Mouse (Mus musculus) heart, adult 2 months (tissue): Measurements from ENCODE around the gene Plekhh1. TPM values are rescaled to one million over a fixed set of nuclear protein-coding genes. Genes with fewer than 3 reads are reported as not detected.

Experiments
- DNase-seq, 2 experiments: peaks; one replicate each; pipeline ENCODE4 v3.0.0; 2021
- H3K27ac ChIP-seq: fragments of 200-600 bp; 2 replicates; pipeline ENCODE4 v1.8.1; 2022
- H3K27me3 ChIP-seq: fragments of 200-500 bp; 2 replicates; pipeline ENCODE4 v1.6.1; 2012; ENCODE audit warnings: mild to moderate bottlenecking, low read length, inconsistent platforms, mixed read lengths; ENCODE audit not compliant: control insufficient read depth, insufficient read depth
- H3K36me3 ChIP-seq: fragments of 200-500 bp; 2 replicates; pipeline ENCODE4 v1.6.1; 2012; ENCODE audit warnings: low read length, inconsistent platforms; ENCODE audit not compliant: control insufficient read depth, insufficient read depth
- H3K4me1 ChIP-seq: fragments of 200-500 bp; 2 replicates; pipeline ENCODE4 v1.6.1; 2011; ENCODE audit warnings: low read length; ENCODE audit not compliant: control insufficient read depth, insufficient read depth
- H3K4me3 ChIP-seq: fragments of 200-600 bp; 2 replicates; pipeline ENCODE4 v1.8.1; 2022
- H3K79me2 ChIP-seq: fragments of 200-500 bp; replicated peaks from 2 replicates; pipeline ENCODE4 v1.6.1; 2012; ENCODE audit warnings: mild to moderate bottlenecking, inconsistent platforms, low read length, moderate library complexity, mixed read lengths; ENCODE audit not compliant: control insufficient read depth, insufficient read depth
- H3K9ac ChIP-seq: fragments of 200-500 bp; 2 replicates; pipeline ENCODE4 v1.6.1; 2012; ENCODE audit warnings: low read depth, mild to moderate bottlenecking, control low read depth, inconsistent platforms, low read length, mixed read lengths
- CTCF ChIP-seq: fragments of 200-600 bp; IDR thresholded peaks from 2 replicates; pipeline ENCODE4 v1.8.1; 2022; ENCODE audit warnings: antibody characterized with exemption, mild to moderate bottlenecking, moderate library complexity
- EP300 ChIP-seq: fragments of 200-500 bp; IDR thresholded peaks from 2 replicates; pipeline ENCODE4 v1.6.1; 2011; ENCODE audit warnings: low read depth, low read length, control low read depth; ENCODE audit not compliant: insufficient read depth
- POLR2A ChIP-seq: fragments of 200-500 bp; IDR thresholded peaks from 2 replicates; pipeline ENCODE4 v1.6.1; 2011; ENCODE audit warnings: mild to moderate bottlenecking, low read depth, low read length, control low read depth; ENCODE audit not compliant: insufficient read depth
- WGBS: fragments of 180-500 bp; shearing (Covaris S2); methylation state at CpG from one replicate; pipeline ENCODE4 v1.1.7; 2018; 5-methylcytosine and 5-hydroxymethylcytosine counted together
- intact Hi-C: fragments of 180-260 bp; cut with DNase I; formaldehyde crosslinking; loops from one replicate; pipeline ENCODE4 v1.15.1; 2025
- polyA plus RNA-seq: library from polyadenylated mRNA; depleted of rRNA; stranded (reverse); fragments of >200 nt; gene quantifications from 2 replicates; pipeline ENCODE4 v1.2.3, GENCODE M21; 2012
- total RNA-seq, 2 experiments: library from RNA; stranded (reverse); gene quantifications; 2 replicates each; pipeline ENCODE4 v1.2.3; 2021

Plekhh1 gene
- total and polyA plus RNA-seq, 3 experiments, result 1.4 to 1.8 (median 1.7) TPM

DNA sequence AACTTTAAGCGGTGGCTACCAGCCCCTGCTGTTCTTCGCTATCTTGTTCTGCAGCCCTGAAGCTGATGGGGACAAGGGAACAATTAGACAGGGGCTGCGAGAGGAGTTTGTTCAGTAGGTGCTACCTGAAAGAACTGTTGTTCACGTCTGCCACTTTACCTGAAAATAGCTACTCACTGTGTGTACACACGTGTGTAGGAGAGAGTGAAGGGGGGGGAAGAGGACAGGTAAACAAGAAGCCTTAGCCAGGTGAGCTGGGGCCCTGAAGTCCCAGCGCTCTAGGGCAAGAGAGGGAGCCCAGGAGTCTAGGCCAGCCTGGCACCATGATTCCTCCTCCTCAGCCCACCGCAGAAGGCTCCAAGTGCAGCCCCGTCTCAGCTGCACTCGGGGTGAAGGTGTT, 31.2 kb downstream of the Plekhh1 start:
- no peak for TF ChIP-seq POLR2A
- TF ChIP-seq CTCF, result no peak
- no peak for TF ChIP-seq EP300
- 92% methylated on average over 9 of the region's 9 CpGs for WGBS
- H3K79me2 ChIP-seq, result no peaks in the 10 kb centered on the region
- intact Hi-C loops, result no loop called here
- no peaks in the 10 kb centered on the region for H3K36me3 ChIP-seq
- no peak overlapping the region for H3K27ac ChIP-seq
- no peak for DNase-seq
- no peaks in the 10 kb centered on the region; the same call in 1 of the 2 replicates for H3K27me3 ChIP-seq
- H3K9ac ChIP-seq, result no peak overlapping the region
- H3K4me1 ChIP-seq, result no peaks in the 10 kb centered on the region
- H3K4me3 ChIP-seq, result no peak overlapping the region

DNA sequence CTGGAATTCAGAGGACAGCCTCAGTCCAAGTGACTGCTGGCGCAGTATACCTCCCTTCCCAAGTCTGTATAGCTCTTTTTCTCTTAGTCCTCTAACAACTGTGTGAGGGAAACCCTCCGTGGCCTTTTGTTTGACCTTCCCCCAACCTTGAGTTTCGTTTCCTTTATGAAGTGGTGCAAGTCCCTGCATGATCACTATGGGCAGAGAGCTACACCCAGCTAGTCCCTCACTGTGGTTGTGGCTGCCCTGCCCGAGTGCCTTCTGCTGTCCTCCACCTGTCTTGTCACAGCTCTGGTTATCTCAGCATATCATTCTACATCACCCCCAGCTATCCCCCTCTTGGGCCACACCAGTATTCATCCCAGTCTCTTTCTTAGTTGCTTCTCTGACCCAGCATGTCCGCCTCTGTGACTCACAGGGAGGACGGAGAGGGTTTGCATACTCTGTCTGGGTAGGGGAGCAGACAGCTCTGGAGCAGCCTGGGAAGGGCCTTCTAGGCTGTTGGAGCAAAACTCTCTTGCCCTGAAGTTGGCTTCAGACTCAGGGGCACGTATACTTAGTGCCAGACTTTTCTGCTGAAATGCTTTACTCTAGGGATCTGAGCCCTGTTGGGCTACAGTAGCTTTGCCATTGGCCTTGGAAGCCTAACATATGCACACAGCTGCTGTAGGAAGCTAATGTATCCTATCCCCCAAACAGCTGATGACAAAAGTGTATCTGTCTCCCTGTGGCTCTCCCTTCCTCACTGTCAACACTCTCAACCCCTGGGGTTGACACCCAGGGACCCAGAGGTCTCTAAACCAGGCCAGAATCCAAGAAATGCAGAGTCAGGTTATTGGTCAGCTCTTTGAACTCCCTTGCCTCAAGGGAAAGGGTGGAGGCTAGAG, 32.0 kb downstream of the Plekhh1 start:
- 63% methylated on average over 7 of the region's 7 CpGs for WGBS
- Histone ChIP-seq H3K79me2 (no peaks in the 10 kb centered on the region), H3K27me3 (no peaks in the 10 kb centered on the region; the same call in 1 of the 2 replicates), H3K4me3 (no peak overlapping the region), H3K4me1 (no peaks in the 10 kb centered on the region), H3K27ac (no peak overlapping the region), H3K36me3 (no peaks in the 10 kb centered on the region), H3K9ac (no peak overlapping the region)
- intact Hi-C loops, result no loop called here
- TF ChIP-seq POLR2A (no peak), CTCF (no peak), EP300 (no peak)
- DNase-seq, result no peak

DNA sequence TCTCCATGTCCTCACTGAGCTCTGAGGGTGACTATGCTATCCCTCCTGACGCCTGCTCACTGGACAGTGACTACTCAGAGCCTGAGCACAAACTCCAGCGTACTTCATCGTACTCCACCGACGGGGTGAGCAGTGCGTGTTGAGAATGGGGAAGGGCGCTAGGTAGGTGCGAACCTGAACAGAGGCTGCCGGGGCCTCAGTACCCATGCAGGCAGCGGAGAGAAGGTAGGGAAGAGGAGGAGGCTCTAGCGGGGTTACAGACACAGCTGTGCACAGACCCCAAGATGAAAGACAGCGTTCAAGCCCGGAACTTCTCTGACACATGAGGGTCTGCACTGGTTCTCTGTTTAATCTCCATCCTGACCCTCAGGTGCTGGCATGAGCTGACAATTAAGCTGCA, 35.5 kb downstream of the Plekhh1 start:
- no peaks in the 10 kb centered on the region for H3K4me1 ChIP-seq
- intact Hi-C loops, result no loop called here
- no peak overlapping the region for H3K9ac ChIP-seq
- DNase-seq, result no peak
- H3K27me3 ChIP-seq, result no peaks in the 10 kb centered on the region; the same call in 1 of the 2 replicates
- no peaks in the 10 kb centered on the region for H3K36me3 ChIP-seq
- H3K4me3 ChIP-seq, result no peak overlapping the region
- TF ChIP-seq CTCF (no peak), POLR2A (no peak), EP300 (no peak)
- no peaks in the 10 kb centered on the region for H3K79me2 ChIP-seq
- WGBS, result 93% methylated on average over 13 of the region's 13 CpGs
- no peak overlapping the region for H3K27ac ChIP-seq

DNA sequence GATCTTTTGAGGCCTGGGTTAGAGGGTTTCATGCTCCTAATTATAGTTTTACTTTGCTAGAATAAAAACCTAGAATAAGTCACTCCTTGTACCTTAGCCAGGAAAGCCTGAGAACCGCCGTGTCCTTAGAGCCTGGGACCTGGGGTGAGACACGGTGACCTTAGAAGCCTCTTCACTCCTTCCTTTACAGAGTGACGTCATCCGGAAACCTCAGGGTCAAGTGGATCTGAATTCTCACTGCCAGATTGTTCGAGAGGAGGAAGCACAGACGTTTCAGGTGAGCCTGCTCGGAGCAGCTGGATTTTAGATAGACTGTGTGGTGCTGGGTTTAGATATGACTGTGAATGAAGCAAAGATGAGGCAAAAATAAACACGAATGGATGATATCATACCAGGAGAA, 37.5 kb downstream of the Plekhh1 start:
- no peaks in the 10 kb centered on the region for H3K36me3 ChIP-seq
- intact Hi-C loops, result no loop called here
- DNase-seq, result no peak

DNA sequence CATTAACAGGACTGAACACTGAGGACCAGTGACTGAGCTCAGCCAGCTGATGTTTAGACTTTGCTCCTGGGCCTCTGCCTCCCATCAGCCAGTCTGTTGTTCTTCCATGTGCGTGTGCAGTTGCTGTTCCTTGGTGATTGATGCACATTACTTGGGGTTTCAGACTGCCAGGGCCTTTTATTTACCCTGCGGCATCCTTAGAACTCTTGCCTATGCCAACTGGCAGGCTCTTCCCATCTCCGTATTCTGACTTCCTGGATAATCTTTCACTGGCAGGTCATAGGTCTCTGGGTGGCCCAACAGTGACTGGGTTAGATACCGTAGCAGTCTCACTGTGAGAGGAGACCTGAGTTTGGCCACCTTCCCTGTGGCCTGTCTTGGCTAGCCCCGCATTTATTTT, 38.6 kb downstream of the Plekhh1 start:
- no peak for DNase-seq
- no peak overlapping the region for H3K4me3 ChIP-seq
- no peaks in the 10 kb centered on the region; the same call in 1 of the 2 replicates for H3K27me3 ChIP-seq
- H3K9ac ChIP-seq, result no peak overlapping the region
- no peak overlapping the region for H3K27ac ChIP-seq
- no peaks in the 10 kb centered on the region for H3K79me2 ChIP-seq
- intact Hi-C loops, result no loop called here
- no peaks in the 10 kb centered on the region for H3K36me3 ChIP-seq
- 87% methylated on average over 5 of the region's 5 CpGs for WGBS
- TF ChIP-seq POLR2A, result no peak
- TF ChIP-seq EP300, result no peak
- no peak for TF ChIP-seq CTCF
- H3K4me1 ChIP-seq, result no peaks in the 10 kb centered on the region

More for the DNA sequence above, 37.5 kb downstream of the Plekhh1 start:
- H3K79me2 ChIP-seq, result no peaks in the 10 kb centered on the region
- H3K27ac ChIP-seq, result no peak overlapping the region
- no peaks in the 10 kb centered on the region; the same call in 1 of the 2 replicates for H3K27me3 ChIP-seq
- H3K4me1 ChIP-seq, result no peaks in the 10 kb centered on the region
- TF ChIP-seq EP300, result no peak
- TF ChIP-seq POLR2A, result no peak
- TF ChIP-seq CTCF, result no peak
- H3K4me3 ChIP-seq, result no peak overlapping the region
- 77% methylated on average over 9 of the region's 9 CpGs for WGBS
- H3K9ac ChIP-seq, result no peak overlapping the region

DNA sequence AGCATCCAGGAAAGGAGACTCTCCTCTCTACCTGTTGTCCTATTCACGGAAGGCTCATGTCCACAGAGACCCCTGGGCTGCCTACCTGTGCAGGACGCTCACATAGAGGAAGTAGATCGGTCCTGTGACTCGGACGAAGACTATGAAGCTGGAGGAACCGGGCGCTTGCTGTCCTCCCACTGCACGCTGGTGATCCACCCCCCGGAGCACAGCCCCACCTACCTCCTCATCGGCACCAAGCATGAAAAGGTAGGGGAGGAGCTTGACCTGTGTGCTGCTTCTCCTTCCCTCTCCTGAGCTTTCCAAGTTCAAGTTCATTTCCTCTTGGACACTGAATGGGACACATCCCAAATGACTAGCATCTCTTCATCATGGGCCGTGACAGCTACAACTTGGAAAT, 39.3 kb downstream of the Plekhh1 start:
- Histone ChIP-seq H3K4me3 (no peak overlapping the region), H3K79me2 (no peaks in the 10 kb centered on the region), H3K4me1 (no peaks in the 10 kb centered on the region), H3K27ac (no peak overlapping the region), H3K9ac (no peak overlapping the region), H3K27me3 (no peaks in the 10 kb centered on the region), H3K36me3 (no peaks in the 10 kb centered on the region)
- TF ChIP-seq CTCF (no peak), POLR2A (no peak), EP300 (no peak)
- DNase-seq, result no peak
- WGBS, result 93% methylated on average over 11 of the region's 11 CpGs
- intact Hi-C loops, result no loop called here
